Mouse (Mus musculus) brain, adult 2 months (tissue): ENCODE results near the gene Ppp2r5c.
A peak's percentile ranks its signal among the peaks of the same experiment; 100 is the strongest.

Source experiments
- DNase-seq: peaks from one replicate; pipeline ENCODE4 v3.0.0; 2011; ENCODE audit warnings: low read depth, low spot score

Gene Ppp2r5c

DNA sequence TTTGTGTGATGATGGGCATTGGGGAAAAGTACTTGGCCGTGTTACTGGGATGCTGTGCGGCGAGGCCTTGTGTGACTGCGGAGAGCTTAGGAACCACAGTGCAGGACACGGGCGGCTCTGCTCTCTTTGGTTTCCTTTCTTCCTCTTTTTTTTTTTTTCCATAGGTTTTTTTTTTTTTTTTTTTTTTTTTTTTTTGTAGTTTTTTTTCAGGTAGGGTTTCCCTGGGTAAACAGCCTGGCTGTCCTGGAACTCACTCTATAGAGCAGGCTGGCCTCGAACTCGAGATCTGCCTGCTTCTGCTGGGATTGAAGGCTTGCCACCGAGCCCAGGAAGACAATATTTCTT lies 162.2 kb downstream of the Ppp2r5c start:
- DNase-seq: no peak

DNA sequence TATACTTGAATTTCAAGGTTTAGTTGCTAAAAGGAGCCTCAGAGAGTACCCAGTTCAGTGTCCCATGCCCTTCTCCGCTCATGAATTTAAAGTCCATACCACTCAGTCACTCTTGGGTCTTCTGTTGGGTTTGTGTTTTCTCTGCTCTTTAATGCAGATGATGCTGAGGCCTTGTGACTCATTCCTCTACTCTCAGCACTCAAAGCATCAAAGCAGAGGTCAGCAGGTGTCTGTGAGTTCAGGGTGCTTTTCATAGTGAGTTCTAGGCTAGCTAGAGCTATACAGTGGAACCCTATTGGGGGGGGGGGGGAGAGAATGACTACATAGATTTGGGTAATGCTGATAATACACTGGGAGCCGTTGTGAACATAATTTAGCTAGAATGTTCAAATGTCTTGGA lies 163.8 kb downstream of the Ppp2r5c start:
- DNase-seq: no peak

DNA sequence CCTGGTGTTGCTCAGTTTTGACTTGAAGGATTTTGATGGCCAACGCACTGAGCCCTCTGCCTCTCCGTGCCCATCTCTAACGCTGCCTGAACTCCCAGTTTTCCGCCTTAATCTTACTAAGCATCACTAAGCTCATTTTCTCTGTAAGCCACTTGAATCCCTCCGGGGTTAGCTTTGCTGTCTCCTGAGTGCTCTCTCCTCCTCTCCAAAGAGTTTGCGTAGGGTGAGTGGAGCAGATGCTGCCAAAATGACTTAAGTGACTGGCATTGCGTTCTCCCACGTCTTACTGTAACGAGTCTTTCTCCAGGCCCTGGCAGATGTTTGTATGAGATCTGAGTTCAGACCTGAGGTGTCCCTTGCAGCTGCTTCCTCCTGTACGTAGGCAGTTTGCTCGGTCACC lies 183.1 kb downstream of the Ppp2r5c start:
- DNase-seq: peak; percentile 68
